Mouse (Mus musculus): ENCODE measurements around the gene Dlg2.

DNA sequence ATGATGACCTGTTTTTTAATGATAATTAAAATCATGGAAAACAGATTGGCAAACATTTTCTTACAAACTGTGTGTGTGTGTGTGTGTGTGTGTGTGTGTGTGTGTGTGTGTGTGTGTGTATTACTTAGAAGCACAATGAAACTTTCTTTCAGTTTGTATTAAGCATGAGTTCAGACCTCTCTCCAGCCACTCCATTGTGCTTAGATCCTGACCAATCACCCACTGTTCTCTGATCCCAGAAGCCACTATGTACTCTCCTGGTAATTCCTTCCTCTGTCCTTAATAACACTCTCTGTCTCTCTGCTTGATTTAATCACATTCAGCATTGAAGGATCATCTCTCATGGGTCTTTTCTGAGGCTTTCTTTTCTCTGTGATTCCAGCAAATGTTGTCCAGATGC lies 1211.5 kb downstream of the Dlg2 start:
- TF ChIP-seq MYOG (IDR thresholded peaks at IDR 0.05; ENCODE audit: control insufficient read depth, extremely low read depth, insufficient read length), result no peak
- TF ChIP-seq CTCF (IDR thresholded peaks at IDR 0.05; ENCODE audit: control insufficient read depth, insufficient read depth, insufficient read length), result no peak
- no peak for TF ChIP-seq USF1 (IDR thresholded peaks at IDR 0.05; ENCODE audit: low read depth)
- TF ChIP-seq CEBPB (IDR thresholded peaks at IDR 0.05; ENCODE audit: low read depth), result no peak
- no peak for TF ChIP-seq MYOD1 (IDR thresholded peaks at IDR 0.05; ENCODE audit: control insufficient read depth, insufficient read length, low read depth)
- TF ChIP-seq MAX (IDR thresholded peaks at IDR 0.05), result no peak
- no peak for TF ChIP-seq FOSL1 (IDR thresholded peaks at IDR 0.05; ENCODE audit: insufficient read depth, low read length, poor library complexity, severe bottlenecking)

All from C2C12 (cell line).